8 mouse cellular contexts compared by ENCODE assay signal in the genomic region with DNA sequence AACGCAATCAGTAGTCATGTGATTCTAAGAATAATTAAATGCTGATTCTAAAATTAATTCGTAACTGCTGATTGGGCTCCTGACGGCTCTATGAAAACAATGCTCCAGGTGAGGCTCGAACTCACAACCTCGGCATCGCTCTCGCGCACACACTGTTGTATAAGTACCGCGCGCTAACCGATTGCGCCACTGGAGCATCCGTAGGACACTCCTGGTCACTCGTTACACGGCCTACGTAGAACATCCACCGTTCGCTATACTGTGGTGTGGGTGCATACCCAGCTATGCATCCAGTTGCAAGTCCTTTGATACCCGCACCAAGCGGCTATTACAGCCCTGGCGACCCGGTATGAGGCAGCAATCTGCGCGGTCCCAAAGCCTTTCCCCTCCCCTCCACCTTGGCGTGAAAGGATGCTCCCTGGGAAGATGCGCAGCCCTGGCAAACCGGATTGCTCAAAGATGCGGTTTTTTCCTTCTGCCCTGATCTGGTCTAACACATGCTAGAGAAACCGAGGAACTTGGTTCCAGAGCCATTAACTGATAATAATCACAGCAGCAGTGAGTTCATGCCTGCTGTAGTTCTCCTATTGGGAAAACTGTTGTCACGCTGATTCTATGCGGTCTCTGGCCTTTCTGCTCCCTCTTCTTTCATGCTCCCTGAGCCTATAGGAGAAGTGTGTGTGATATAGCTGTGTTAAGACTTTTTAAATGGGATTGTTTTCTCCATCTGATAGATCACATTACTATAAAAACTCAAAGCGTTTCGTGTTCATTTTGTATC. TPM values are rescaled to one million over a fixed set of nuclear protein-coding genes. Genes with fewer than 3 reads are reported as not detected.
DNase-seq lines count a peak whose midpoint lies in the region; ATAC-seq lines count a peak whose summit lies in the region.

No protein-coding gene starts in this region.

- H3K27me3 ChIP-seq in kidney, embryonic 16.5 days (ENCODE audit: insufficient read depth, low read length): peaks cover 4% of the 10 kb centered on the region; the same call in 1 of the 2 replicates
- H3K27me3 ChIP-seq in hindbrain, embryonic 16.5 days (replicated peaks; ENCODE audit: control insufficient read depth, insufficient read depth, low read length): no peaks in the 10 kb centered on the region
- H3K27me3 ChIP-seq in liver, embryonic 11.5 days (replicated peaks; ENCODE audit: control insufficient read depth, insufficient read depth, low read length): no peaks in the 10 kb centered on the region; the same call in 1 of the 2 replicates

- no peaks in the 10 kb centered on the region for H3K9me3 ChIP-seq in kidney, embryonic 16.5 days (ENCODE audit: low read length)
- H3K9me3 ChIP-seq in hindbrain, embryonic 16.5 days (ENCODE audit: control insufficient read depth, low read length): no peaks in the 10 kb centered on the region
- no peaks in the 10 kb centered on the region for H3K9me3 ChIP-seq in liver, embryonic 11.5 days (ENCODE audit: control insufficient read depth, low read length)

- H3K27ac ChIP-seq in kidney, embryonic 16.5 days (ENCODE audit: low read length): no peak overlapping the region
- H3K27ac ChIP-seq in hindbrain, embryonic 16.5 days (ENCODE audit: low read depth, low read length): peak overlapping the region; percentile 4; the same call in 1 of the 2 replicates
- no peak overlapping the region for H3K27ac ChIP-seq in liver, embryonic 11.5 days (ENCODE audit: low read depth, low read length)

- peak overlapping the region; percentile 4; the same call in 1 of the 2 replicates for H3K9ac ChIP-seq in kidney, embryonic 16.5 days (replicated peaks; ENCODE audit: low read length)
- peak overlapping the region; percentile 33 for H3K9ac ChIP-seq in hindbrain, embryonic 16.5 days (ENCODE audit: low read depth, low read length)
- no peak overlapping the region for H3K9ac ChIP-seq in liver, embryonic 11.5 days (ENCODE audit: low read depth, low read length)

- WGBS in kidney, embryonic 16.5 days: 4% methylated on average over 34 of the region's 34 CpGs
- 3% methylated on average over 34 of the region's 34 CpGs for WGBS in hindbrain, embryonic 16.5 days
- 3% methylated on average over 34 of the region's 34 CpGs for WGBS in liver, embryonic 11.5 days

- H3K4me3 ChIP-seq in kidney, embryonic 16.5 days (ENCODE audit: low read length): peak overlapping the region; percentile 42
- peak overlapping the region; percentile 41 for H3K4me3 ChIP-seq in hindbrain, embryonic 16.5 days (ENCODE audit: low read length)
- peak overlapping the region; percentile 46 for H3K4me3 ChIP-seq in liver, embryonic 11.5 days (ENCODE audit: low read depth, low read length)

- ATAC-seq in kidney, embryonic 16.5 days (ENCODE audit: low FRiP score, low TSS enrichment): peak; percentile 59; the same call in 1 of the 2 replicates
- peak; percentile 99 for ATAC-seq in hindbrain, embryonic 16.5 days
- peak; percentile 94 for ATAC-seq in liver, embryonic 11.5 days (replicated peaks; ENCODE audit: low FRiP score)
- no peak for ATAC-seq in activated CD4-positive, CD25-positive, alpha-beta regulatory T cell, adult 4 months

- no peaks in the 10 kb centered on the region for H3K36me3 ChIP-seq in kidney, embryonic 16.5 days (ENCODE audit: insufficient read depth, low read length)
- H3K36me3 ChIP-seq in hindbrain, embryonic 16.5 days (ENCODE audit: control insufficient read depth, insufficient read depth, low read length): no peaks in the 10 kb centered on the region
- H3K36me3 ChIP-seq in liver, embryonic 11.5 days (ENCODE audit: control insufficient read depth, insufficient read depth, low read length): no peaks in the 10 kb centered on the region

- no peak for DNase-seq in kidney, adult 18-20 months
- DNase-seq in embryo, embryonic 11.5 days (ENCODE audit: low read depth, low spot score): peak; percentile 44
- peak; percentile 74 for DNase-seq in liver, embryonic 11.5 days (ENCODE audit: low spot score)
- DNase-seq in right cerebral cortex, postnatal 14 days: peak; percentile 75
- no peak for DNase-seq in spleen, adult 18-20 months

- H3K4me2 ChIP-seq in kidney, embryonic 16.5 days (replicated peaks; ENCODE audit: low read depth, low read length): peak overlapping the region; percentile 59
- H3K4me2 ChIP-seq in hindbrain, embryonic 16.5 days (ENCODE audit: low read length): peak overlapping the region; percentile 54
- H3K4me2 ChIP-seq in liver, embryonic 11.5 days: peak overlapping the region; percentile 73

- 0 out of 2 replicates have a peak, but pooled peaks cover 3% of the 10 kb centered on the region for H3K4me1 ChIP-seq in kidney, embryonic 16.5 days (ENCODE audit: insufficient read depth, low read length)
- H3K4me1 ChIP-seq in hindbrain, embryonic 16.5 days (ENCODE audit: control insufficient read depth, insufficient read depth, low read depth, low read length): no peaks in the 10 kb centered on the region
- H3K4me1 ChIP-seq in liver, embryonic 11.5 days (replicated peaks; ENCODE audit: control insufficient read depth, insufficient read depth, low read length): peaks cover 7% of the 10 kb centered on the region

RNA-seq across cellular contexts. Expression of a gene that starts 23.6 kb away (rescaled TPM):
- polyA plus RNA-seq in kidney, embryonic 16.5 days (2015; fragmentation: Nextera tagmentation; extraction: Ambion mirVana): not detected in 2 replicates
- not detected in 2 replicates for polyA plus RNA-seq in hindbrain, embryonic 16.5 days (2015; fragmentation: Nextera tagmentation; extraction: Ambion mirVana)
- polyA plus RNA-seq in liver, embryonic 11.5 days (2014; fragmentation: Nextera tagmentation; extraction: Ambion mirVana): not detected in 2 replicates
- not detected for polyA plus RNA-seq in activated CD4-positive, CD25-positive, alpha-beta regulatory T cell, adult 4 months (2017; shearing (Covaris generic))

RNA-seq across cellular contexts. Expression of a gene that starts 34.8 kb away (rescaled TPM):
- polyA plus RNA-seq in kidney, embryonic 16.5 days (2015; fragmentation: Nextera tagmentation; extraction: Ambion mirVana): not detected in 2 replicates
- polyA plus RNA-seq in hindbrain, embryonic 16.5 days (2015; fragmentation: Nextera tagmentation; extraction: Ambion mirVana): not detected in 2 replicates
- not detected in 2 replicates for polyA plus RNA-seq in liver, embryonic 11.5 days (2014; fragmentation: Nextera tagmentation; extraction: Ambion mirVana)
- not detected for polyA plus RNA-seq in activated CD4-positive, CD25-positive, alpha-beta regulatory T cell, adult 4 months (2017; shearing (Covaris generic))

RNA-seq across cellular contexts. Expression of a gene that starts 56.6 kb away (rescaled TPM):
- not detected in 2 replicates for polyA plus RNA-seq in kidney, embryonic 16.5 days (2015; fragmentation: Nextera tagmentation; extraction: Ambion mirVana)
- polyA plus RNA-seq in hindbrain, embryonic 16.5 days (2015; fragmentation: Nextera tagmentation; extraction: Ambion mirVana): not detected in 2 replicates
- polyA plus RNA-seq in liver, embryonic 11.5 days (2014; fragmentation: Nextera tagmentation; extraction: Ambion mirVana): not detected in 2 replicates
- polyA plus RNA-seq in activated CD4-positive, CD25-positive, alpha-beta regulatory T cell, adult 4 months (2017; shearing (Covaris generic)): not detected

Comparison
In these comparisons a context has a peak if more than half of its experiments do, and no peak if none do; other contexts are left out.
1. DNase-seq: peak in embryo, embryonic 11.5 days (single experiment), liver, embryonic 11.5 days (single experiment) and right cerebral cortex, postnatal 14 days (single experiment); none in kidney, adult 18-20 months (single experiment) and spleen, adult 18-20 months (0 of 2).
2. Peak in every context shown above with its lines, with median percentiles within 50 percentile points of each other: H3K4me2 ChIP-seq and H3K4me3 ChIP-seq.